8 mouse cellular contexts compared by ENCODE assay signal in the genomic region with DNA sequence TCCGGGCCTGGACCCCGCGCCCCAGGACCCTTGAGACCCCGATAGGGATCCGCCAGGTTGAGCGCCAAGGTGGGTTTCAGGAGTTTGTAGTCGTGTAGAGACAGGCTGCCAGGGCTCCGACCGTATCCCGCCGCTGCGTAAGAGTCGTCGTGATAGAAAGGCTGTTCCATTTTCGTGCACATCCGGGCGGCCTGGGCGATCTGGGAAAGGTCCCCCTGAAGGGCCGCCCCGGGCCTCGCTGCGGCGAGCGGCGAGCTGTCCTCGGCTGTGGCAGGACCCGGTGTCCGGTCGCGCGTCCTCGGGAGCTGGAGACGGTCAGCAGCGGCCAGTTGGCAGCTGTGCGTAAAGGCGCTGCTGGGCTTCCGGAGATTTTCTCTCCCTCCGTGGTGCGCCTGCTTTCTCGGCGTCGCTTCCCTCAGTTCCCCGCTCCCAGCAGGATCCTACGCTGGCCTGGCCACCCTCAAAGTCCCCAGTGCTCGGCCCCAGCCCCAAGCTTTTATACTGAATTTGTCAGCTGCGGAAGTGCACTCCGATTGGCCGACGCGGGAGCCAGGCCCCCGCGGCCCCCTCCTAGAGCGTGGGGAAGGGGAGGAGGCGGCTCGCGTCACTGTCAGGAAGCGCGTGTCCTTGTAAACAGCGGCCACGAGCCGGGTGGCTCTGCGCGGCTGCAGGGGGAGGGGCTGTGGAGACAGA. TPM values are rescaled to one million over a fixed set of nuclear protein-coding genes. Genes with fewer than 3 reads are reported as not detected.
A peak's percentile ranks its signal among the peaks of the same experiment; 100 is the strongest.
DNase-seq lines count a peak whose midpoint lies in the region; ATAC-seq lines count a peak whose summit lies in the region.

Junb (minus strand) TSS at position 471 of the 693 bp plus-strand sequence.

- H3K27me3 ChIP-seq in limb, embryonic 10.5 days (ENCODE audit: low read depth, poor library complexity, severe bottlenecking) = peaks cover 33% of the 10 kb centered on the region
- H3K27me3 ChIP-seq in midbrain, embryonic 12.5 days = peaks cover 66% of the 10 kb centered on the region

- H3K4me2 ChIP-seq in midbrain, embryonic 12.5 days (replicated peaks) = peak within 1 kb of the TSS; percentile 98

- H3K9me3 ChIP-seq in limb, embryonic 10.5 days (replicated peaks) = no peaks in the 10 kb centered on the region
- H3K9me3 ChIP-seq in midbrain, embryonic 12.5 days = no peaks in the 10 kb centered on the region

- peaks cover 18% of the 10 kb centered on the region for H3K36me3 ChIP-seq in limb, embryonic 10.5 days
- H3K36me3 ChIP-seq in midbrain, embryonic 12.5 days = peaks cover 18% of the 10 kb centered on the region

- ATAC-seq in midbrain, embryonic 12.5 days (ENCODE audit: low FRiP score, low read depth) = peak; percentile 32; the same call in 1 of the 2 replicates
- no peak for ATAC-seq in erythroid progenitor cell, adult 5-6 weeks (replicated peaks; ENCODE audit: low FRiP score, poor library complexity, severe bottlenecking)

- peak within 1 kb of the TSS; percentile 63 for H3K4me3 ChIP-seq in limb, embryonic 10.5 days
- peak within 1 kb of the TSS; percentile 51 for H3K4me3 ChIP-seq in midbrain, embryonic 12.5 days

- H3K27ac ChIP-seq in limb, embryonic 10.5 days = peak within 1 kb of the TSS; percentile 86
- 0 out of 2 replicates have a peak within 1 kb of the TSS, but pooled peaks have one; percentile 20 for H3K27ac ChIP-seq in midbrain, embryonic 12.5 days (replicated peaks)

- under 1% methylated on average over 63 of the region's 63 CpGs for WGBS in limb, embryonic 10.5 days
- under 1% methylated on average over 63 of the region's 63 CpGs for WGBS in midbrain, embryonic 12.5 days

- H3K9ac ChIP-seq in midbrain, embryonic 12.5 days (replicated peaks) = peak within 1 kb of the TSS; percentile 53

- DNase-seq in adrenal gland, adult 8-10 months = peak; percentile 98
- DNase-seq in embryo, embryonic 9.5 days (ENCODE audit: extremely low spot score) = peak; percentile 86
- peak; percentile 100 for DNase-seq in heart, adult 11 months
- DNase-seq in kidney, adult 18-20 months = peak; percentile 97
- peak; percentile 87 for DNase-seq in limb, embryonic 10.5 days (ENCODE audit: low spot score)
- peak; percentile 99 for DNase-seq in skeletal muscle tissue, adult 2 months (ENCODE audit: low read depth, low spot score)

- H3K4me1 ChIP-seq in limb, embryonic 10.5 days = peaks cover 76% of the 10 kb centered on the region
- peaks cover 58% of the 10 kb centered on the region for H3K4me1 ChIP-seq in midbrain, embryonic 12.5 days

RNA-seq across cellular contexts. Expression of gene Junb, which starts in this region (rescaled TPM):
- total RNA-seq in adrenal gland, adult 8-10 months (2022) = 100 to 1,000 TPM in 1 of 4 experiments, 10 to 100 TPM in 3; 39.9 to 211 (median 52.4) TPM
- 9.9 and 14.4 TPM in 2 replicates for polyA plus RNA-seq in limb, embryonic 10.5 days (2016; fragmentation: Nextera tagmentation; extraction: Ambion mirVana)
- 6.0 and 6.5 TPM in 2 replicates for polyA plus RNA-seq in midbrain, embryonic 12.5 days (2016; fragmentation: Nextera tagmentation; extraction: Ambion mirVana)
- total RNA-seq in erythroid progenitor cell, adult 5-6 weeks (2015; ENCODE audit: low replicate concordance) = 8.0 and 12.3 TPM in 2 replicates
- 10.4 and 15.1 TPM in 2 replicates for total RNA-seq in erythroid progenitor cell, adult 5-6 weeks (2017; ENCODE audit: low replicate concordance)
